Mouse (Mus musculus) lung, adult 2 months (tissue): ENCODE results near the gene Snrk. TPM values are rescaled to one million over a fixed set of nuclear protein-coding genes. Genes with fewer than 3 reads are reported as not detected.

Experiments used
- DNase-seq: peaks from one replicate; pipeline ENCODE4 v3.0.0; 2022
- H3K4me1 ChIP-seq: fragments of 200-500 bp; 2 replicates; pipeline ENCODE4 v1.6.1; 2011; ENCODE audit warnings: low read length; ENCODE audit not compliant: control insufficient read depth, insufficient read depth
- H3K4me3 ChIP-seq: fragments of 200-500 bp; replicated peaks from 2 replicates; pipeline ENCODE3; 2011; ENCODE audit warnings: low read depth, mild to moderate bottlenecking, control low read depth, low read length; ENCODE audit errors: extremely low read depth
- CTCF ChIP-seq: fragments of 200-500 bp; IDR thresholded peaks from 2 replicates; pipeline ENCODE4 v1.5.1; 2011; ENCODE audit warnings: mild to moderate bottlenecking, low read length, control low read depth; ENCODE audit not compliant: insufficient read depth
- POLR2A ChIP-seq: fragments of 200-500 bp; IDR thresholded peaks from 2 replicates; pipeline ENCODE4 v1.6.1; 2011; ENCODE audit warnings: low read depth, mild to moderate bottlenecking, control low read depth, low read length, borderline replicate concordance; ENCODE audit errors: extremely low read depth
- WGBS: fragments of 180-500 bp; shearing (Covaris S2); methylation state at CpG from one replicate; pipeline ENCODE4 v1.1.7; 2018; 5-methylcytosine and 5-hydroxymethylcytosine counted together
- polyA plus RNA-seq: library from polyadenylated mRNA; depleted of rRNA; stranded (reverse); fragments of >200 nt; gene quantifications from 2 replicates; pipeline ENCODE4 v1.2.3, GENCODE M21; 2012

The Snrk gene
- polyA plus RNA-seq, 1 experiment, result 107 TPM

DNA sequence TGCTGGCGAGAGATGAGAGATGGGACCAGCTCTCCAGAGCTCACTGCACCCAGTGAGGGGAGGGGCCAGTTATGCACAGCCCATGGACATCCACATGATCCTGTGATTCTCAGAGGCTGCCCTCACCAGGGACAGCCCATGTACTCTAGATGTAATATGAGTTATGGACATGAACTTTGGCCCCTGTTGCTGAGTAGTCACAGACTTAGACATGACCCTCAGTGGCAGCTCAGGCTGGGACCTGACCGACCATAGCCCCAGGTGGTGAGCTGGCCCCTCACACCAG lies 18.8 kb downstream of the Snrk start:
- no peak for TF ChIP-seq CTCF
- DNase-seq, result no peak
- no peak overlapping the region for H3K4me3 ChIP-seq
- 68% methylated on average over 2 of the region's 2 CpGs for WGBS
- peaks cover 33% of the 10 kb centered on the region for H3K4me1 ChIP-seq

DNA sequence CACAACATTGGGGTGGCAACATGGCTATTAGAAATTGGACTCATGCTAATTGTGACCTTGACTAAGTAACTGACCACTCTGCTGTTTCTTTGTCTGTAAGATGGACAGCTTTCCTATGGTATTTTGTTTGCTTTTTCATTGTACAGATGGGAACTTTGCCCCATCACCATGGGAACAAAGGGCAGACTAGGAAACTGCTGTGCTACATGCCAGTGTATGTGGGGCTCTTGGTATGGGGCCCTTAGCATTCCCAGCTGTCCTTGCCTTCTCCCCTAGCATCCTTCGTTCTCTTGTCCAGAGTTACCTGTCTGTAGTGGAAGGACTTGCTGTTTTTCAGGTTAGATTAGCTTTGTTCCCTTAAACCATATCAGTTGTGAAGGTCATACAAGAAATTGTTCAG lies 20.9 kb downstream of the Snrk start:
- no peak for DNase-seq
- TF ChIP-seq CTCF, result no peak
- TF ChIP-seq POLR2A, result no peak
- Histone ChIP-seq H3K4me1 (peaks cover 39% of the 10 kb centered on the region), H3K4me3 (no peak overlapping the region)
- 84% methylated on average over 1 of the region's 1 CpGs for WGBS

DNA sequence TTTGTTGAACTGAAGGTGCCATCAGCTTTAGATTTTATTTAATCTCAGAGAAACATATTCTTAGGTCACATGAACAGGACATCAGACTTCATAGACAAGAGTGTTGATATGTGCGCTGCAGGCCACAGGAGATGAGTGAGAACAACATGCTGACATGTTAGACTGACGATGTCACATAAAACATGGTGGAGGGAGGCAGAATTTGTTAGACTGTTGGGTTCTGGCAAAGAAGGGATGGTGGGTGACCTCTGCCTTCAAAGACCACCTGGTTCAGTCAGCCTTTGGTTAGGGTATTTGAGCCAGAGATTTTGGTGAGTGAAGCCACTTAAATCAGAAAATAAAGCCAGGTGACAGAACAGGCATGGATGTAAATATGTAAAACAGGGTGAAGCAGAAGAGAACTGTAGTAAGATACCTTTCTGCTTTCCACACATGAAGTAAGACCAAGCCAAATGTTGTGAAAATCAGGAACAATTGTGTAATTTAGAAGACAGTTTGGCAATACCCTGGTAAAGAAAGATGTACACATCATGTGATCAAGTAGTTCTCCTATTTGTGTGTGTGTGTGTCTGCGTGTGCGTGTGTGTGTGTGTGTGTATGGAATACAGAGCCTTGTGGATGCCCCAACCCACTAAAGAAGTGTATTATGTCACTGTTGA lies 21.4 kb downstream of the Snrk start:
- WGBS, result 84% methylated on average over 4 of the region's 4 CpGs
- no peak for DNase-seq

DNA sequence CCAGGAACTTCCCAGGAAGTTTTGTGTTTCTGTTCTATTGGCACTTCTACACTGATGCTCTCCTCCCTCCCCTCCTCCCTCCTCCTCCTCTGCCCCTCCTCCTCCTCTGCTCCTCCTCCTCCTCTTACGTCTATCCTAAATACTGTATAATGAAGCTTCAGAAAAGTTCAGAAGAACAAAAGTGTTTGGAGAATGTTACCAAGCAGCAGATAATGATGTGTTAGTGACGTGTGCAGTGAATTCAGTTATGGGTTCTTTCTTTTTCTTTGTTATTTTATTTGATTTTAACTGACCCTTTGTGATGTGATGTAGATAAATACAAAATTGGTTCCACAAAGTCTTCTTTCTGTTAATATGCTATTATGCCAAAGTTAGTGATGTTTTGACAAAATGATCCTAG lies 22.2 kb downstream of the Snrk start:
- 26% methylated on average over 2 of the region's 2 CpGs for WGBS

More for the DNA sequence above, 21.4 kb downstream of the Snrk start:
- Histone ChIP-seq H3K4me1 (peaks cover 42% of the 10 kb centered on the region), H3K4me3 (no peak overlapping the region)
- TF ChIP-seq POLR2A, result no peak
- no peak for TF ChIP-seq CTCF

DNA sequence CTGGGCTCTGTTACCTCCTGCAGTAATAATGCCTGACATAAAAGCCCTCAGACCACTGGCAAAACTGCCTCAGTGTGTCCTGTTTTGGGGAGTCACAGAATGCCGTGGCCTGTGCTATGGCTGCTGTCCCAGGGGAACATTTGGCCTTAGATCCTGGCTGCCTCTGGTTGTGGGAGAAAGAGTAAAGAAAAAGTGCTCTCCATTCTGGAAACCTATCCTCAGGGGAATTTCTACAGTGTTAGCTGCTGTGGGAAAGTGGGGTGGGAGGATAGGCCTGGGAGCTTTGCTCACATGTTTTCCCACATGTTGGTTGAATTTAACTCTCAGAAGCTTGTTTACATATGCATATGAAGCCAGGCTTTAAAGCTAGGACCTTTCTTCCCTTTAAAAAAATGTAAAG lies 26.2 kb downstream of the Snrk start:
- Histone ChIP-seq H3K4me3 (no peak overlapping the region), H3K4me1 (peaks cover 37% of the 10 kb centered on the region)
- TF ChIP-seq CTCF (no peak), POLR2A (no peak)
- no peak for DNase-seq
- WGBS, result 72% methylated on average over 1 of the region's 1 CpGs

More for the DNA sequence above, 22.2 kb downstream of the Snrk start:
- H3K4me1 ChIP-seq, result peaks cover 42% of the 10 kb centered on the region
- TF ChIP-seq CTCF, result no peak
- no peak for TF ChIP-seq POLR2A
- no peak overlapping the region for H3K4me3 ChIP-seq
- DNase-seq, result no peak

DNA sequence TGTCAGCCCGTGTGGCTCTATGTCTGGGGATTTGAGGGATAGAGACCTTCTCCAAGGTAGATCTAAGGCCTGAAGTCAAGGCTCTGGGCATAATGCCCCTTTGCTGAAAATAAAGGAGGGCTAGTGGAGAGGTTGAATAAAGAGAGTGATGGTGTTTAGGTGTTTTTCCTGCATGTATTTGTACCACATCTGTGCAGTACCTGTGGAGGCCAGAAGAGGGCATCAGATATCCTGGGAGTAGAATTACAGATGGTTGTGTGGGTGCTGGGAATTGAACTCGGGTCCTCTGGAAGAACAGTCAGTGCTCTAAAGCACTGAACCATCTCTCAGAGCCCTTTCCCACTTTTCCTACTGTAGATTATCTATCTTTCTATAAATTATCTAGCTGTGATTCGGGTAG lies 27.7 kb downstream of the Snrk start:
- TF ChIP-seq POLR2A (no peak), CTCF (no peak)
- Histone ChIP-seq H3K4me3 (no peak overlapping the region), H3K4me1 (peaks cover 37% of the 10 kb centered on the region)
- DNase-seq, result no peak
- WGBS, result 96% methylated on average over 3 of the region's 3 CpGs

DNA sequence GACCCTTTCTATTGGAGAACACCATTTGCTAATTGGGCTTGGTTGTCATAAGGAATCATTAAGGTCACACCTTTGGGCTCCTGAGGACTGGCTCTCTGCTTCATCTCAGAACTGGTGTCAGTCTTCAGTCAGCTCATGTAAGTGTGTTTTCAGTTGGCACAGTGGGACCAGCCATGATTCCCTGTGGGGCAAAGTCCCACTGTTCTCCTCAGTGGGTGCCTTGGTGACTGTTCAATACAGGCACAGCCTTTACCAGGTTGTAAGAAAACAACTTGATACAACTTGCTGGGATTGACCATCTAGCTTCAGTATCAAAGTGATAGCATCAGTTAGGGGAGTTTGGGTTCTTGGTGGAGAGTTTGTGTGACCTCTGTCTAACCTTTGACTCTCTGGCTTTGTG lies 28.6 kb downstream of the Snrk start:
- DNase-seq, result no peak
- peaks cover 39% of the 10 kb centered on the region for H3K4me1 ChIP-seq
- H3K4me3 ChIP-seq, result no peak overlapping the region
- TF ChIP-seq POLR2A (no peak), CTCF (no peak)

DNA sequence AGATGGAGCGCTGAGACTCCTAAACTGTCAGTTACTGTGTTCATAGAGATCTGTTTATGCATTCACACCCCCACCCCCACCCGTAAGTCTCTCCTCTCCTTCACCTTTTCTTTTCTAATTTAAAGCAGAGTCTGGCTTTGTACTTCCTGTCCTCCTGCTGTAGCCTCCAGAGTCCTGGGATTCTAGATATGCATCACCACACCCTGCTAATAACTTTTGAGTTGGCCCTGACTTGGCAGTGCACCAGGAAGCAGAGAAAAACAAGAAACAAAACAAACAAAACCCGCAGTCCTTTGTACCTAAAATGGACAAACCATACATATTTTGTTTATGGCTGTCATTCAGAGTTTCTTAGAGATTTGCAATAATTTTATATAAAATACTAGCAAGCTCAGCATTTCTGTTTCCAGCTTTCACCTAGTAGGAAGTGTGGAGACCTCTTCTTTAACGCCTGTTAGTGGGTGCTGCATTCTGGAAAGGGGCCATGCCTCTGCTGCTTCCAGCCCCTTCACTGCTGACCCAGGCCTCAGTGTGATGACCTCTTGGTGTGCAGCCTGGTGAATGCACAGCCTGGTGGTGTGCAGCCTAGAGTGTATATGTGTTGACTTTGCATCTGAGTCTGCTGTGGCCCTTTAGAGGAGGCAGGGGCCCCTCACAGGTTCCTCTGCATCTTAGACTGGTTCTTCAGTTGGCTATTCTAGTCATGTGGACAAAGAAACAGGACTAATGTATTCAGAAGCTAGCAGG lies 29.2 kb downstream of the Snrk start:
- WGBS, result 35% methylated on average over 4 of the region's 4 CpGs
- Histone ChIP-seq H3K4me1 (peaks cover 39% of the 10 kb centered on the region), H3K4me3 (no peak overlapping the region)
- TF ChIP-seq CTCF (no peak), POLR2A (no peak)
- no peak for DNase-seq

DNA sequence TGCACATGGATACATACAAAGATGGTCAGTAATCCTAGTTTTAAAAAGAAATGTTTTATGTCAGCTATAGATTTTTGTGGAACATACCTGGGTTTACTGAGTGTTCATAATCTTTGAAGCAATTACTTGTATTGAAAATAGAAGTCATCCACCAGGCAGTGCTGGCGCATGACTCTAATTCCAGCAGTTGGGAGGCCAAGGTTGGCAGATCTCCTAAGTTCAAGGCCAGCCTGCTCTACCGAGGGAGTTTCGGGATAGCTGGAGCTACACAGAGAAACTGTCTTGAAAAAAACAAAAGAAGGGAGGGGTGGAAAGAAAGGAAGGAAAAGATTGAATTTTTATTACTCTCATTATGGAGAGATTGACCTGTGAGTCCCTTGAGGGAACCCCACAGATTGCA lies 31.3 kb downstream of the Snrk start:
- no peak overlapping the region for H3K4me3 ChIP-seq
- H3K4me1 ChIP-seq, result peaks cover 32% of the 10 kb centered on the region
- 55% methylated on average over 3 of the region's 3 CpGs for WGBS
- DNase-seq, result no peak
- TF ChIP-seq POLR2A, result no peak
- TF ChIP-seq CTCF, result no peak

DNA sequence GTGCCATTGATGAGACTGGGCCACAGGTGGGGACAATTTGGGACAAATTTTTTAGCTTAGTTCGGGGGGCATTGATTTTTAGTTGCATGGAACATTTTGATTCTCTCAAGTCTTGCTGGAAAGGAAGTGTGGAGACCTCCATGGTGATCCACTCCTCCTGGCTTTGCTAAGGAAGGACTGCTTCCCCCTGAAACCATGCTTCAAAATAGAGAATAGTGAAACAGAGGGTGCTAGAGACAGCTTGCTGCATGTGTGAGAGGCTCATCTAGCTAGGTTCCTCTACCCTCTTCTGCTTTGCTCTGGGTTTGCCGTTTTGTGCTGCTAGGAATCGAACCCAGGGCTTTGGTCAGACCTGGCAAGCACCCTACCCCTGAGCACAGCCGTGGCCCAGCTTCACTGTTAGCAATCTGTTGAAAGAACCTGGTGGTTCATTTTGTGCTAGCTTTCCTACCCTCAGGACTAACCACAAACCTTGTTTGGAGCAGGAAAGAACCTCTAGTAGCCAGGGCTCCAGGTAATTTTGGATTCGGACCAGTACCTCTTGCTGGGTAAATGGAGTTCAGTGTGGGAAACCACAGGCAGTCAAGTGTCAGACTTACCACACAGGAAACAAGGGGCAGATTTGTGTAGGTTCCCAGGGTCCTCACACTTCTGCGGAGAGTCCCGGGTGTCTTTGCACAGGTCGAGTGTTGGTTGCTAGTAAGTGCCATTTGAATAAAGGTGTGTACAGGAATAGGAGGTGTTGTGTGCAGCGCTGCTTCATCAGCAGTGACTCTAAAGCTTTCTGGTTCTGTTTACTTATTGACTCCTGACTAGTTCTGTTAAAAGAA lies 33.1 kb downstream of the Snrk start:
- TF ChIP-seq CTCF, result no peak
- no peak for TF ChIP-seq POLR2A
- H3K4me3 ChIP-seq, result no peak overlapping the region
- DNase-seq, result no peak
- 56% methylated on average over 9 of the region's 9 CpGs for WGBS
- peaks cover 32% of the 10 kb centered on the region for H3K4me1 ChIP-seq
